ENCODE assay signal across 20 mouse cellular contexts in genomic region chr11:44243184-44243583, GRCm38 (mm10).
DNase-seq lines count a peak whose midpoint lies in the region; ATAC-seq and TF ChIP-seq lines count a peak whose summit lies in the region.
"Had no signal": no experiment of that assay in that cellular context is flagged by ENCODE, and none has a peak within 500 bp of the region (broad histone marks: within the 10 kb centered on the region; RNA-seq: fewer than 3 reads in every experiment).

No protein-coding gene starts in this region.

- no peaks in the 10 kb centered on the region for H3K27me3 ChIP-seq in heart, embryonic 16.5 days (ENCODE audit: control insufficient read depth, insufficient read depth, low read length)
- no peaks in the 10 kb centered on the region for H3K27me3 ChIP-seq in lung, postnatal 0 days (replicated peaks; ENCODE audit: insufficient read depth, low read length)
- H3K27me3 ChIP-seq: hindbrain, embryonic 15.5 days; liver, embryonic 13.5 days; megakaryocyte, embryonic 14.5 days; midbrain, embryonic 15.5 days had no signal

- H3K4me1 ChIP-seq in heart, embryonic 16.5 days (ENCODE audit: control insufficient read depth, insufficient read depth, low read length) = peaks cover 6% of the 10 kb centered on the region; the same call in 1 of the 2 replicates
- H3K4me1 ChIP-seq in lung, postnatal 0 days (ENCODE audit: insufficient read depth, low read depth, low read length) = no peaks in the 10 kb centered on the region
- H3K4me1 ChIP-seq: hindbrain, embryonic 15.5 days; liver, embryonic 13.5 days; megakaryocyte, embryonic 14.5 days; midbrain, embryonic 15.5 days had no signal

- WGBS in heart, embryonic 16.5 days = 7% methylated on average over 2 of the region's 2 CpGs
- 29% methylated on average over 2 of the region's 2 CpGs for WGBS in lung, postnatal 0 days

- no peak for TF ChIP-seq EP300 in lung, postnatal 0 days (IDR thresholded peaks at IDR 0.05)

- no peak overlapping the region for H3K9ac ChIP-seq in heart, embryonic 16.5 days (ENCODE audit: low read length)
- no peak overlapping the region for H3K9ac ChIP-seq in lung, postnatal 0 days (replicated peaks; ENCODE audit: low read depth)
- H3K9ac ChIP-seq: hindbrain, embryonic 15.5 days; liver, embryonic 13.5 days; midbrain, embryonic 15.5 days had no signal

- H3K36me3 ChIP-seq in heart, embryonic 16.5 days (ENCODE audit: control insufficient read depth, insufficient read depth) = no peaks in the 10 kb centered on the region
- H3K36me3 ChIP-seq in lung, postnatal 0 days (ENCODE audit: insufficient read depth, low read length) = no peaks in the 10 kb centered on the region
- H3K36me3 ChIP-seq: hindbrain, embryonic 15.5 days; liver, embryonic 13.5 days; midbrain, embryonic 15.5 days had no signal

- no peak for TF ChIP-seq CTCF in lung, postnatal 0 days (IDR thresholded peaks at IDR 0.05)

- no peak overlapping the region for H3K4me2 ChIP-seq in heart, embryonic 16.5 days (ENCODE audit: low read depth, low read length)
- no peak overlapping the region for H3K4me2 ChIP-seq in lung, postnatal 0 days (replicated peaks; ENCODE audit: low read depth, low read length)
- H3K4me2 ChIP-seq: hindbrain, embryonic 15.5 days; liver, embryonic 13.5 days; midbrain, embryonic 15.5 days had no signal

- H3K9me3 ChIP-seq in heart, embryonic 16.5 days (replicated peaks; ENCODE audit: control insufficient read depth, low read length) = no peaks in the 10 kb centered on the region
- H3K9me3 ChIP-seq in lung, postnatal 0 days (ENCODE audit: low read length) = no peaks in the 10 kb centered on the region
- H3K9me3 ChIP-seq: hindbrain, embryonic 15.5 days; liver, embryonic 13.5 days; megakaryocyte, embryonic 14.5 days; midbrain, embryonic 15.5 days had no signal

- DNase-seq in ovary, postnatal 36 days (ENCODE audit: low spot score) = peak; percentile 48
- DNase-seq in ovary, postnatal 14 days (ENCODE audit: low spot score) = no peak
- DNase-seq in heart, adult 8-10 months (ENCODE audit: low spot score) = peak; percentile 73
- DNase-seq in layer of hippocampus, postnatal 36 days = no peak
- DNase-seq in left cerebral cortex, adult 11 months (ENCODE audit: low spot score) = no peak
- no peak for DNase-seq in lung, postnatal 0 days (ENCODE audit: low spot score)
- DNase-seq: cerebellum, adult 11 months; cerebellum, postnatal 14 days; embryo, embryonic 11 days; gastrocnemius, postnatal 14 days; liver, embryonic 13.5 days; lung, postnatal 10 days; thymus, postnatal 36 days had no signal

- peak; percentile 96 for ATAC-seq in heart, embryonic 16.5 days (replicated peaks; ENCODE audit: extremely low read depth, insufficient read depth, low FRiP score)
- no peak for ATAC-seq in lung, postnatal 0 days
- ATAC-seq: intestine, embryonic 16.5 days; midbrain, embryonic 15.5 days had no signal

- H3K4me3 ChIP-seq in heart, embryonic 16.5 days (ENCODE audit: low read length) = no peak overlapping the region
- H3K4me3 ChIP-seq in lung, postnatal 0 days (ENCODE audit: low read depth, low read length) = no peak overlapping the region
- H3K4me3 ChIP-seq: hindbrain, embryonic 15.5 days; liver, embryonic 13.5 days; megakaryocyte, embryonic 14.5 days; midbrain, embryonic 15.5 days had no signal

- H3K27ac ChIP-seq in heart, embryonic 16.5 days (ENCODE audit: low read length) = peak overlapping the region; percentile 23
- H3K27ac ChIP-seq in lung, postnatal 0 days (ENCODE audit: low read length) = no peak overlapping the region
- H3K27ac ChIP-seq: hindbrain, embryonic 15.5 days; kidney, postnatal 0 days; liver, embryonic 13.5 days; midbrain, embryonic 15.5 days; stomach, postnatal 0 days had no signal

Comparison
In these comparisons a context has a peak if more than half of its experiments do, and no peak if none do; other contexts are left out.
1. DNase-seq: peak in ovary, postnatal 36 days (single experiment) and heart, adult 8-10 months (single experiment); none in ovary, postnatal 14 days (single experiment), layer of hippocampus, postnatal 36 days (0 of 2), left cerebral cortex, adult 11 months (single experiment) and lung, postnatal 0 days (single experiment).